Mouse (Mus musculus) brown adipose tissue, adult 24 weeks (tissue): ENCODE results near the gene Nptxr. TPM values are rescaled to one million over a fixed set of nuclear protein-coding genes. Genes with fewer than 3 reads are reported as not detected.
A peak's percentile ranks its signal among the peaks of the same experiment; 100 is the strongest.

Experiments
- H3K27ac ChIP-seq: fragments of 200-500 bp; replicated peaks from 2 replicates; pipeline ENCODE4 v1.5.1; 2012; ENCODE audit warnings: low read depth, mild to moderate bottlenecking, low read length
- H3K4me1 ChIP-seq: fragments of 200-500 bp; 2 replicates; pipeline ENCODE4 v1.6.1; 2012; ENCODE audit warnings: low read length, mixed read lengths; ENCODE audit not compliant: control insufficient read depth, insufficient read depth, insufficient read length
- H3K4me3 ChIP-seq: fragments of 200-500 bp; 2 replicates; pipeline ENCODE4 v1.5.1; 2012; ENCODE audit warnings: low read depth, mild to moderate bottlenecking, low read length, moderate library complexity; ENCODE audit not compliant: insufficient read depth
- polyA plus RNA-seq: library from polyadenylated mRNA; stranded (reverse); fragments of >200 nt; gene quantifications from 2 replicates; pipeline ENCODE4 v1.2.4, GENCODE M21; 2012; ENCODE audit not compliant: missing spikeins, insufficient read depth, insufficient read length

The Nptxr gene
- polyA plus RNA-seq, 1 experiment: 0.83 TPM

GRCm38 (mm10) chr15:79741173-79741858 lies 63.2 kb downstream of the Nptxr start:
- peak overlapping the region; percentile 91 for H3K4me3 ChIP-seq
- peaks cover 17% of the 10 kb centered on the region for H3K4me1 ChIP-seq
- H3K27ac ChIP-seq: peak overlapping the region; percentile 89

- Histone ChIP-seq H3K4me3 (peak overlapping the region; percentile 91), H3K27ac (no peak overlapping the region), H3K4me1 (peaks cover 17% of the 10 kb centered on the region)
Observed at GRCm38 (mm10) chr15:79740739-79741138, 63.8 kb downstream of the Nptxr start.

Other genes starting within 250 kb of the Nptxr start
- gene Dmc1, start 199.7 kb downstream of the Nptxr start, polyA plus RNA-seq: not detected in 2 replicates
- 0.32 and 0.58 TPM in 2 replicates for gene Fam227a, start 145.8 kb downstream of the Nptxr start, polyA plus RNA-seq
- gene Cby1, start 145.6 kb downstream of the Nptxr start, polyA plus RNA-seq: 13.9 and 16.3 TPM in 2 replicates
- gene Tomm22, start 133.9 kb downstream of the Nptxr start, polyA plus RNA-seq: 185 and 193 TPM in 2 replicates
- 25.5 and 29.5 TPM in 2 replicates for gene Josd1, start 116.8 kb downstream of the Nptxr start, polyA plus RNA-seq
- gene Gtpbp1, start 113.9 kb downstream of the Nptxr start, polyA plus RNA-seq: 15.3 and 15.4 TPM in 2 replicates
- 49.2 and 105 TPM in 2 replicates for gene Sun2, start 62.2 kb downstream of the Nptxr start, polyA plus RNA-seq
- 10.6 and 13.5 TPM in 2 replicates for gene Dnal4, start 26.9 kb downstream of the Nptxr start, polyA plus RNA-seq
- gene Npcd, start 29.5 kb upstream of the Nptxr start, polyA plus RNA-seq: not detected in 2 replicates
- gene Cbx6, start 29.9 kb upstream of the Nptxr start, polyA plus RNA-seq: 3.9 and 7.3 TPM in 2 replicates
- 5.3 and 7.4 TPM in 2 replicates for gene Apobec3, start 86.9 kb upstream of the Nptxr start, polyA plus RNA-seq
- 6.8 and 7.1 TPM in 2 replicates for gene Cbx7, start 166.4 kb upstream of the Nptxr start, polyA plus RNA-seq
- 9.8 and 13.0 TPM in 2 replicates for gene Pdgfb, start 210.2 kb upstream of the Nptxr start, polyA plus RNA-seq